Mouse (Mus musculus) splenic B cell, adult 2 months (primary cell): ENCODE measurements at regions not wholly inside any gene's neighbourhood (a gene's known extent, or its start where the extent isn't known, plus 50 kb on each side); places are given as distances from the start of the nearest gene placed in this dataset.

Source experiments
- DNase-seq: peaks from one replicate; pipeline ENCODE4 v3.0.0-alpha.2; 2011; ENCODE audit warnings: low read depth, low spot score
- H3K27me3 ChIP-seq: 2 replicates; pipeline ENCODE4 v1.6.1; 2012; ENCODE audit warnings: mild to moderate bottlenecking, low read length, moderate library complexity, mixed read lengths; ENCODE audit not compliant: control insufficient read depth, poor library complexity, insufficient read depth, severe bottlenecking
- H3K36me3 ChIP-seq: 2 replicates; pipeline ENCODE4 v1.6.1; 2012; ENCODE audit warnings: mild to moderate bottlenecking, low read length, moderate library complexity, mixed read lengths; ENCODE audit not compliant: control insufficient read depth, poor library complexity, insufficient read depth, severe bottlenecking

DNA sequence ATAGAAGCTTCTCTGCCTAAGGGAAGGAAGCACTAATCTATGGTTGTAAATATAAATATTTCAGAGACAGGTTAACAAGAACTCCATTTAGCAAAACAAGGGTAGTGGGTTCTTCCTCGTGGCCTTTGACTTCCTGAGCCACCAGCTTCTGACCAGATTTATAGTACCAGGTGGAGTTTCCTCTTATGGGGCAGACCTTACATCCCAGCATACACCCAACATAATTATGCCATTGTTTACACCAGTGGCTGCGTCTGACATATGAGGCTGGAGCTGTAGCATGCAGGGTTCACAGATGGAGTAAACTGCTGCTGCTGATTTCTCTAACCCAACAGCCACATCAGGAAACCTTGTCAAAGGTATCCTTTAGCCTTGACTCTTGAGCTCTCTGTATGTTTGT lies 75.5 kb downstream of the Trib2 start:
- H3K27me3 ChIP-seq: no peaks in the 10 kb centered on the region
- H3K36me3 ChIP-seq: no peaks in the 10 kb centered on the region
- DNase-seq: no peak

DNA sequence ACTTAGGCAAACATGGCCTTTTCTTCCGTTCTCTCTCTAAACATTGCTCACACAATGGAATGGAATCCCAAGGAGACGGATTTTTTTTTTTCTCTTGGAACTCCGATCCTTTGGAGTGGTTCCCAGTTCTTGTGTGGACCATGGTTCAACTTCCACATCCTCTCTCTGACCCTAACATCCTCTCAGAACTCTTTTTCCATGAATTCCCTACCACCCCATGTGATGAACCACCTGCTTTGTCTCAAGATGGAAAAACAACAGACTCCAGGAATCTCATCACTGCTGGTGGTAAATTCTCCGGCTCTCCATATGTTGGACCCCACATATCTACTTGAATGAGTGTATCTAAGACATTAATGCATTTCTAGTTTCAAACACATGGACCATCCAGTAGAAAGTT lies 77.7 kb downstream of the Trib2 start:
- Histone ChIP-seq H3K36me3 (no peaks in the 10 kb centered on the region), H3K27me3 (no peaks in the 10 kb centered on the region)
- DNase-seq: no peak

DNA sequence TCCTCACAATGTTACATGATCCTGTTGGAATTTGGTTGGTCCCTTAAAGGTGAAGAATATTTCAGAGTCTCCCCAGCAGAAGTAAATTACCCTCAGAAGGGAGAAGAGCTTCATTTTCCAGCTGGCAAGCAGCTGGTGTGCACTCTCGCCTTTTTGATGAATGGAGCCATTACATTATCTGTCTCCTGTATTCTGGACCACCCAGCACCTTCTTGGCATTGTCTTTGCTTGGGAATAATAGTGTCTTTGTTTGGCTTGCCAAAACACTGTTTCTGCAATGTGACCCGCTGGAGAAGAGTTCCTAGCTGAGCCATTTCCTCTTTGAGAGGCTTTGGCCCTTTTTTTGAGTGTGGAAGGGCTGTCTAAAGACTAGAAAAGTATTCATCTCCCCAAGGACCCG lies 85.5 kb downstream of the Trib2 start:
- Histone ChIP-seq H3K27me3 (no peaks in the 10 kb centered on the region), H3K36me3 (no peaks in the 10 kb centered on the region)
- no peak for DNase-seq

DNA sequence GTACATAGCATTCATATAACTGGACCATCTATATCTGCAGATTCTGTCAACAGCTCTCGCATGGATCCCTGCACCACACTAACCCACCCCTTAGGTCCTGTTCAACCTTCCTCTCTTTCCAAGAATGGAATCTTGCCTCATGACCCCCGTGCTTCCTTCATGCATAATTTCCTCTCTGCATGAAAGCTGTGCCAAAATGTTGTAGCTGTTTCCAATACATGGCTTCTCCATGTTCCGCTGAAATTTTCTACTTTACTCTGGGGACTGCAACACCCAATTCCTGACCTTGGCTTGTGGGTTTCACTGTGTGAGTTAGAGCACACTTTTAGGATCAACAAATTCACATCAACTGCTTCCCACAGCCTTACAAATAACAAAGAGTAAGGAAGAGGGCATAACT lies 87.0 kb downstream of the Trib2 start:
- DNase-seq: no peak
- Histone ChIP-seq H3K36me3 (no peaks in the 10 kb centered on the region), H3K27me3 (no peaks in the 10 kb centered on the region)

DNA sequence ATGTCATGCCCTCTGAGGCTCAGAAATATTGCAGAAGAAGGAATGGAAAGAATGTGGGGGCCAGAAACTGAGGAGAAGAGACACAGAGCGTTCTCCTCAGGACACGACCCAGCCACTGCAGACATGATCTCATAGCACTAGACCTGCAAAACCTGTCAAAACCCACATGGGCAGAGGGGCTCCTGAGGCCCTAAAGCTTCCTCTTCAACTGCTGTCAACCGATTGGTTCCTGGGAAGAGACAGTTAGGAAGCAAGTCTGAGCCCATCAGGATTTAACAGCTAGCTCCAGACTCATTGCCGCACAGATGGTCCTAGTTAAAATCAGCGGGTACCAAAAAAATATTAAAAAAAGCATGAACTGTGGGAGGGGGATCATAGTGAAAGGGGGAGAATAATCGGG lies 93.2 kb downstream of the Trib2 start:
- H3K36me3 ChIP-seq: no peaks in the 10 kb centered on the region
- DNase-seq: no peak
- H3K27me3 ChIP-seq: no peaks in the 10 kb centered on the region

DNA sequence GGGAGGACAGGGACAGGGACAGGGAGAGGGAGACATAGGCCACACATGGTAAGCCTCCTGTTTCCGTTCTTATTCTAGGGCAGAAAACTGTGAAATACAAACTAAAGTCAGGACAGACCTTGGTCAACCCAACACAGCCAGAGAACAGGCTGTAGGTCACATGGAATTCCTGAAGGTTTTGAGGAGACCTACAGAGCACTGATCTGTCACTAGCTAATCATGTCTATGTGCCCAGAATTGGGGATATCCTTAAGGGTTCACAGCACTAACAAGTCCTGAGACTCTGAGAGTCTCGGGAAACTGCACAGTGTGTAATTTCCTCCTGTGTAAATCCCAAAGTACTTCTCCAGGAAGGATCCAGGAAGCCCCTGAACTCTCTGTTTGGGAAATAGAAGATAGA lies 94.6 kb downstream of the Trib2 start:
- no peak for DNase-seq
- Histone ChIP-seq H3K36me3 (no peaks in the 10 kb centered on the region), H3K27me3 (no peaks in the 10 kb centered on the region)

DNA sequence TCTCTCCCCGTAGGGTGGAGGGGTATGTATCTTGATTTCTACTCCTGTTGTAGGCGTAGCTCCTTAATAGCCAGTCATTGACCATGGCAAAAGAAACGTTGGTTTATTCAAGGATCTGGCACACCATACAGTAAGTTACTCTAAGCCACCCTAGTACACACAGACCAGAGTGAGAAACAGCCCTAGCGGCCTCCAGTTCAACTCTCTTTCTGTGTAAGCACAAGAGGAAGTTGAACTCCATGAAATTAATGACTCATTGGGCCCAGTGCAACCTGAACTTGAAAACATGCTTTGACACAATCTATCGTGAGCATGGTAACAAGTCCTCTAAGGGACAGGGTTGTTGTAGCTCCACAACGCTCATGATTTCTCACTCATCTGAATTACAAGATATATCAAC lies 96.6 kb downstream of the Trib2 start:
- no peak for DNase-seq
- Histone ChIP-seq H3K36me3 (no peaks in the 10 kb centered on the region), H3K27me3 (no peaks in the 10 kb centered on the region)

DNA sequence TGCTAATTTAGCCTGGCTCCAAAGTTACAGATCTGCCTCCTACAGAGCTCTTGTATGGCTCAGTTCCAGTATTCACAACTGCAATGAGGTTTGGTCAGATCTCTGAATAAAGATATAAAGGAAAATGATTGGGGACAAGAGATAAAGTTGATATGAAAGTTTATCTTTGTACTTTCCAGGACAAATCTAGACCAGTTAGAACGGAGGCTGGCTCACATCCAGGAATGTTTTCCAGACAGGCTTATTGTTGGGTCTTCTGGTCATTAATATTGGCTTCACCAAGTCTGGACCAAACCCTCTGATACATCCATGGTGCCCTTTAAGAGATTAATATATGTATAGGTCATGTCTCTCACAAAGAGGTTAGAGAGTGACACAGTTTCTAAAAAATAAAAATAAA lies 97.9 kb downstream of the Trib2 start:
- Histone ChIP-seq H3K36me3 (no peaks in the 10 kb centered on the region), H3K27me3 (no peaks in the 10 kb centered on the region)
- DNase-seq: no peak

DNA sequence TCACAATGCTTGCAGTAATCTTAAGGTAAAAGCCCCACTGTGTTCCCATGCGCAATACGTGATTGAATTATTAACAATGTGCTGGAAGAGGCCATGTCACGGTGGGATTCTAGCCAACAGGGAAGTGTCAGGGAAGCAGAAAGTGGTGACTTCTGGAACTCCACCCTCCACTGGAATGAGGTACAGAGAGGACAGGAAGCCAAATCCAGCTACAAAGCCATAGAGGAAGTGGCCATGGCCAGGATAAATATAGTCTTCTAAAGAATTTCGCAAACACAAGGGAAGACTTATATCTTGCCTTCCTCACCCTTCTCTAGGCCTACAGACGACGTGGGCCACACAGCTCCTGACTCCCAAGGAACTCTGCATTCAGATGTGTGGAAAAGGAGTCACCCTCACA lies 98.7 kb downstream of the Trib2 start:
- no peaks in the 10 kb centered on the region for H3K36me3 ChIP-seq
- no peak for DNase-seq
- H3K27me3 ChIP-seq: no peaks in the 10 kb centered on the region

DNA sequence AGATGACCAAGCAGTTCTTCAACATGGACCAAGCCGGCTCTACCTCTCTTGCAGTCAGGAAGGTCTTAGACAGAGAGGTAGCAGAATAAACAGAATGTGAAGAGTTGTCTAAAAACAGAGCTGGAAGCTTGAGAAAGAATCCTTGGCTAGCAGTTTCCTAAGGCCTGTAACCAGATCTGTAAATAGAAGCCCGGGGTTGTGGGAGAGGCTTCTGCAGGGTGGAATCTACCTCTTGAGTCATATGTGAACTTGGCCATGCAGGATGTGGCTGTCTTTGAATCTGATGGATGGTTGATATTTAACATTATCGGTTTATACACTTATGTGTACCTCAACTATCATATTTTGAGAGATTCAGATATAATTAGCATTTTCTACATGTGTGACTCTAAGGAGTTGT lies 99.4 kb downstream of the Trib2 start:
- Histone ChIP-seq H3K36me3 (no peaks in the 10 kb centered on the region), H3K27me3 (no peaks in the 10 kb centered on the region)
- DNase-seq: no peak

DNA sequence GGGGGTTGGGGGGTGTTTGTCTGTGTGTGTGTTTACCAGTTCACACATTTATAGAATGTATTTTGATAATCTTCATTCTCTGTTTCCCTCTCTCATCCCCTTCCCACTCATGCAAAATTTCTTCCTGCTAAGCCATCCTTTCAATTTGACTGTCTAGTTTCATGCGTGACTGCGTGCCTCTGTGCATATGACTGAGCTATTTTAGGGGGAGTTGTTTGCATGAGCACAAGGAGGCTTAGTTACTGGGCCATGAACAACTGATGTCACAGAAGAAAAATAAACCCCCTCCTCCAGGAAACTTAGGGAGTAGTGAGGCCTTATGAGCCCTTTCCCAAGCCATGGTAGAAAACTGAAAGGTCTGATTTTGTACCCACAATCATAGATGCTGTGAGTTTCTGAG lies 103.1 kb downstream of the Trib2 start:
- no peaks in the 10 kb centered on the region for H3K36me3 ChIP-seq
- H3K27me3 ChIP-seq: no peaks in the 10 kb centered on the region
- peak; percentile 40 for DNase-seq

DNA sequence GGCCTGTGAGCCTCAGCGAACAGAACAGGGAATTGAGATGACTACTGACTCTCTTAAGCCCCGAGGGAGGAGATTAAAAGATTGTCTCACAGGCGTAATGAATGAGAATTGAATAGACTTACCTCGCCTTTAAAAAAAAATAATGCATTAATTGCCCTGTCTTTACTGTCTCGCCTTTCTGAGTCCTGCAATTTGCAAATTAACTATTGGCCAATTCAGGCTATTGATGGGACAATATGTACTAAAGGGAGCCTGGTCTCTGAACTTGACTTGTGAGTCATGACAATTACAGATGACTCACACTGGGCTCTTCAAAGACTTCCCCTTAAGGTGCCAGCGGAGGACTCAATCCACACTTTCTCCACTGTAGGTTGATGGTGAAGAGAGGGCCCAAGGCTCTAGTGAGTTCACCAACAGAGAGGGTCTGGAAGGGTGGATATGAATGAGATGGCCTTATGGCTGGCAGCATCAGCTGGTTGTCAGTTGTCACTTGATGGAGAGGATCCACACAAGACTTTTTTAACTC lies 109.1 kb downstream of the Trib2 start:
- Histone ChIP-seq H3K36me3 (no peaks in the 10 kb centered on the region), H3K27me3 (no peaks in the 10 kb centered on the region)
- no peak for DNase-seq

DNA sequence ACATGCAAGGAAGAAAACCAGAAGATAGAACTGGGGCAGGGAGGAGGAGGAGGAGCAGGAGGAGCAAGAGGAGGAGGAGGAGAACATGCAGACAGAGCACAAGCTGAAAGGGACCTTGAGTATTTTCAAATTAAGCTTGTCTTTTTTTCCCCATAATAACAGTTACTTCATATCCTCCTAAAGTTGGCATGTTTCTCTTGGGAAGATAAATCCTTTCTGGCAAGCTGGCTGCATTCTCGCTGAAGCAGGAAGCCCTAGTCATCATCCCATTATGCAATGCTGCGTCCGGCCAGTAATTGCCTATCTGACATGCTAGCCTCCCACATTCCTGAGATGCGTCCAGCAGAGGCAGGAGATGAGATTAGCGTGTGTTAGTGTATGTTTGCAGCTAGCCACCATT lies 112.3 kb downstream of the Trib2 start:
- no peak for DNase-seq
- no peaks in the 10 kb centered on the region for H3K27me3 ChIP-seq
- H3K36me3 ChIP-seq: no peaks in the 10 kb centered on the region

DNA sequence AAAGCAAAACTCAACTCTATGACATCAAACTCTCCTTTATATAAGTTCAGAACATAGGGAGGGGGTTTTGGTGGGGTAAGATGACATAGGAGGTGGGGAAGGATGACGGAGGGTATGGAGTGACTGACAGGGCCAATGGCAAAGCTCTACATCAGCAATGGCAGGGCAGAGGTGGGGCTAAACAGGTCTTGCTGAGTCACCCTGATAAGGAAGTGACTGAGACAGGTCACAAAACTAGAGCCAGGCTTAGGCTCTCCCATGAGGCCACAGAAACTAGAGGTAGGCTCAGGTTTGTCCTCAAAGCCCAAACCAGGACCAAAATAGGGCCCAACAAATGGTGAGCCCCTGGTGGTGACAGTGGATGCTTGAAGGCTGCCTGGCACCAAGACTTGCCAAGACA lies 114.6 kb downstream of the Trib2 start:
- no peak for DNase-seq
- H3K36me3 ChIP-seq: no peaks in the 10 kb centered on the region
- no peaks in the 10 kb centered on the region for H3K27me3 ChIP-seq

DNA sequence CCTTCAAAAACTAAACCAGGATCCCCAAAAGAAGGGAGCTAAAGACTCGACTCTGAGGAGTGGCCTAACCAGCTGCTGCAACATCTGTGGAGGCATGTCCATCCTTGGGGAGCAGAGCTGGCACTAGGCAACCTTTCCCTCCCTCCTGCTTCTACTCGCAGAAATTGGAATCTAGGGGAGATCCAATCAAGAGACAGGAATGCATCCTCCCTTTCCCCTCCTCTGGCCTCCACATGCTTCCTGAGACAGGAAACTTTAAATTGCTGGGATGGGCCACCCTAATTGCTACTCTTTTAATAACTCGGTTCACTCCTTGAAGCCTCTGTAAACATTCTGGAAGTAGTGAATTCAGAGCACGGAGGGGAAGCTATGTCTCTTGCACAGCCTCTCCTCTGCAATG lies 117.9 kb downstream of the Trib2 start:
- no peaks in the 10 kb centered on the region for H3K27me3 ChIP-seq
- DNase-seq: no peak
- H3K36me3 ChIP-seq: no peaks in the 10 kb centered on the region

DNA sequence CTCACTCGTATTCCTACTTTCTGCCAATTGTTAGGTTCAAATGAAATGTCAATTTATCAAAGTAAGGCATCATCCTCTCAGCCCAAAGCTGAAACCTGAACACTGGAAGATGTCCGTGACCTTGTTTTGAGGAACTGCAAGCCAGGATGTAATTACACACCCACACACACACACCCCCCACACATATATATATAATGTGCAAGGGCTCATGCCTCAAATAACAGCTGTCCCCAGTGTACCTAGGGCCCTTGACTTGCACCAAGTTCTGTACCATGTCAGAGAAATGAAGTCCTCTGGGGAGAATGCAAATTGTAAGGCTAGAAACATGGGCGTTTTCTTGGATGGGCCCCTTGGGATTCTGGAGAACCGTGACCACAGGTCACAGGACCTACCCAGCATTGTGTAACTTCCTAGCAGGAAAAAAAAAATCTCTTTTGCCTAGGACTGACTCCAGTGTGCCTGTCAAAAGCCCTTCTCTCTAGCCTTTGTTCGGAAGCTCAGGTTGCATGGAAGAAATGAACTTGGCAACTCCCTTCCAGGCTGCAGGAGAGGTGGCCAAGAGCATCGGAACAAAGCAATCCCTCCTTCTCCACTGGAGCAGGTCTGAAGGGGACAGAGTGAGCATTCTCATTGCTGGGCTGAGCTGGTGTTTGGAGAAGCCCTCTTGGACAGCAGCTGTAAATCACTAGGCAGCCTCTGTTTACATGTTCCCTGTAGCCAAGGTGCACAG lies 118.5 kb downstream of the Trib2 start:
- Histone ChIP-seq H3K36me3 (no peaks in the 10 kb centered on the region), H3K27me3 (no peaks in the 10 kb centered on the region)
- no peak for DNase-seq
